Mouse (Mus musculus) ES-E14 (cell line): ENCODE data around the gene Sprr2h.

Experiments
- CHD2 ChIP-seq: IDR thresholded peaks from 2 replicates; pipeline ENCODE4 v1.6.1; 2014; ENCODE audit warnings: mild to moderate bottlenecking, low read depth, low read length, inconsistent platforms
- HCFC1 ChIP-seq: IDR thresholded peaks from 2 replicates; pipeline ENCODE4 v1.6.1; 2012; ENCODE audit warnings: low read length, inconsistent platforms, borderline replicate concordance; ENCODE audit not compliant: insufficient read depth
- MAFK ChIP-seq: IDR thresholded peaks from 2 replicates; pipeline ENCODE4 v1.6.1; 2014; ENCODE audit warnings: mild to moderate bottlenecking, low read depth, low read length, inconsistent platforms; ENCODE audit not compliant: insufficient read depth
- ZC3H11A ChIP-seq: IDR thresholded peaks from 2 replicates; pipeline ENCODE4 v1.6.1; 2012; ENCODE audit warnings: low read depth, mild to moderate bottlenecking, inconsistent platforms, low read length, borderline replicate concordance

- TF ChIP-seq HCFC1 (no peak), MAFK (no peak), ZC3H11A (no peak), CHD2 (no peak)
These were observed 49.2 kb upstream of the Sprr2h start for GRCm38 (mm10) chr3:92336278-92336677.
